Mouse (Mus musculus): ENCODE measurements around the gene Ccdc182.
A peak's percentile ranks its signal among the peaks of the same experiment; 100 is the strongest.

The Ccdc182 gene

GRCm38 (mm10) chr11:88293631-88294393, at the start of gene Ccdc182:
Gene Ccdc182, plus strand, starts transcription at chr11:88294058.
- H3K9me3 ChIP-seq (ENCODE audit: low read length): no peaks in the 10 kb centered on the region
- H3K36me3 ChIP-seq (ENCODE audit: insufficient read depth, low read length): no peaks in the 10 kb centered on the region
- TF ChIP-seq POU5F1 (IDR thresholded peaks at IDR 0.05; ENCODE audit: borderline replicate concordance, low read length) (no peak), CTCF (conservative IDR thresholded peaks at IDR 0.05; ENCODE audit: low read length) (peak; percentile 13; the same call in 1 of the 2 replicates), NANOG (IDR thresholded peaks at IDR 0.05; ENCODE audit: borderline replicate concordance, low read length) (no peak)
- peak within 1 kb of the TSS; percentile 76 for H3K4me3 ChIP-seq (replicated peaks; ENCODE audit: low read length)
- peaks cover 48% of the 10 kb centered on the region for H3K27me3 ChIP-seq (ENCODE audit: insufficient read depth, low read length)
- H3K4me1 ChIP-seq (replicated peaks; ENCODE audit: low read depth, low read length): peaks cover 20% of the 10 kb centered on the region

- H3K36me3 ChIP-seq (ENCODE audit: insufficient read depth, low read length): no peaks in the 10 kb centered on the region
- peaks cover 6% of the 10 kb centered on the region for H3K4me1 ChIP-seq (replicated peaks; ENCODE audit: low read depth, low read length)
- H3K4me3 ChIP-seq (replicated peaks; ENCODE audit: low read length): no peak overlapping the region
- peaks cover 23% of the 10 kb centered on the region for H3K27me3 ChIP-seq (ENCODE audit: insufficient read depth, low read length)
- TF ChIP-seq CTCF (conservative IDR thresholded peaks at IDR 0.05; ENCODE audit: low read length) (no peak), POU5F1 (IDR thresholded peaks at IDR 0.05; ENCODE audit: borderline replicate concordance, low read length) (no peak), NANOG (IDR thresholded peaks at IDR 0.05; ENCODE audit: borderline replicate concordance, low read length) (no peak)
- H3K9me3 ChIP-seq (ENCODE audit: low read length): no peaks in the 10 kb centered on the region
Observed at GRCm38 (mm10) chr11:88245581-88246170, 48.2 kb upstream of the Ccdc182 start.

- Histone ChIP-seq H3K4me1 (replicated peaks; ENCODE audit: low read depth, low read length) (peaks cover 17% of the 10 kb centered on the region), H3K27me3 (ENCODE audit: insufficient read depth, low read length) (peaks cover 39% of the 10 kb centered on the region), H3K4me3 (replicated peaks; ENCODE audit: low read length) (no peak overlapping the region), H3K36me3 (ENCODE audit: insufficient read depth, low read length) (no peaks in the 10 kb centered on the region), H3K9me3 (ENCODE audit: low read length) (no peaks in the 10 kb centered on the region)
- TF ChIP-seq NANOG (IDR thresholded peaks at IDR 0.05; ENCODE audit: borderline replicate concordance, low read length) (no peak), POU5F1 (IDR thresholded peaks at IDR 0.05; ENCODE audit: borderline replicate concordance, low read length) (no peak), CTCF (conservative IDR thresholded peaks at IDR 0.05; ENCODE audit: low read length) (no peak)
Observed at GRCm38 (mm10) chr11:88248636-88249035, 45.2 kb upstream of the Ccdc182 start.

GRCm38 (mm10) chr11:88250568-88250967, 43.3 kb upstream of the Ccdc182 start:
- no peak overlapping the region for H3K4me3 ChIP-seq (replicated peaks; ENCODE audit: low read length)
- no peaks in the 10 kb centered on the region for H3K9me3 ChIP-seq (ENCODE audit: low read length)
- H3K4me1 ChIP-seq (replicated peaks; ENCODE audit: low read depth, low read length): peaks cover 19% of the 10 kb centered on the region
- H3K36me3 ChIP-seq (ENCODE audit: insufficient read depth, low read length): no peaks in the 10 kb centered on the region
- peaks cover 42% of the 10 kb centered on the region for H3K27me3 ChIP-seq (ENCODE audit: insufficient read depth, low read length)
- TF ChIP-seq CTCF (conservative IDR thresholded peaks at IDR 0.05; ENCODE audit: low read length) (no peak), POU5F1 (IDR thresholded peaks at IDR 0.05; ENCODE audit: borderline replicate concordance, low read length) (no peak), NANOG (IDR thresholded peaks at IDR 0.05; ENCODE audit: borderline replicate concordance, low read length) (no peak)

GRCm38 (mm10) chr11:88251295-88251694, 42.6 kb upstream of the Ccdc182 start:
- Histone ChIP-seq H3K9me3 (ENCODE audit: low read length) (no peaks in the 10 kb centered on the region), H3K4me3 (replicated peaks; ENCODE audit: low read length) (no peak overlapping the region), H3K36me3 (ENCODE audit: insufficient read depth, low read length) (no peaks in the 10 kb centered on the region), H3K27me3 (ENCODE audit: insufficient read depth, low read length) (peaks cover 48% of the 10 kb centered on the region), H3K4me1 (replicated peaks; ENCODE audit: low read depth, low read length) (peaks cover 19% of the 10 kb centered on the region)
- no peak for TF ChIP-seq POU5F1 (IDR thresholded peaks at IDR 0.05; ENCODE audit: borderline replicate concordance, low read length)
- no peak for TF ChIP-seq CTCF (conservative IDR thresholded peaks at IDR 0.05; ENCODE audit: low read length)
- TF ChIP-seq NANOG (IDR thresholded peaks at IDR 0.05; ENCODE audit: borderline replicate concordance, low read length): no peak

- Histone ChIP-seq H3K4me3 (replicated peaks; ENCODE audit: low read length) (no peak overlapping the region), H3K27me3 (ENCODE audit: insufficient read depth, low read length) (peaks cover 46% of the 10 kb centered on the region), H3K9me3 (ENCODE audit: low read length) (no peaks in the 10 kb centered on the region), H3K36me3 (ENCODE audit: insufficient read depth, low read length) (no peaks in the 10 kb centered on the region), H3K4me1 (replicated peaks; ENCODE audit: low read depth, low read length) (peaks cover 19% of the 10 kb centered on the region)
- TF ChIP-seq CTCF (conservative IDR thresholded peaks at IDR 0.05; ENCODE audit: low read length): peak; percentile 93
- TF ChIP-seq POU5F1 (IDR thresholded peaks at IDR 0.05; ENCODE audit: borderline replicate concordance, low read length): no peak
Observed at GRCm38 (mm10) chr11:88251972-88252766, 41.7 kb upstream of the Ccdc182 start.

- no peaks in the 10 kb centered on the region for H3K36me3 ChIP-seq (ENCODE audit: insufficient read depth, low read length)
- H3K27me3 ChIP-seq (ENCODE audit: insufficient read depth, low read length): peaks cover 43% of the 10 kb centered on the region
- no peak for TF ChIP-seq POU5F1 (IDR thresholded peaks at IDR 0.05; ENCODE audit: borderline replicate concordance, low read length)
- no peak for TF ChIP-seq NANOG (IDR thresholded peaks at IDR 0.05; ENCODE audit: borderline replicate concordance, low read length)
- no peak for TF ChIP-seq CTCF (conservative IDR thresholded peaks at IDR 0.05; ENCODE audit: low read length)
- peaks cover 19% of the 10 kb centered on the region for H3K4me1 ChIP-seq (replicated peaks; ENCODE audit: low read depth, low read length)
- no peak overlapping the region for H3K4me3 ChIP-seq (replicated peaks; ENCODE audit: low read length)
- no peaks in the 10 kb centered on the region for H3K9me3 ChIP-seq (ENCODE audit: low read length)
Observed at GRCm38 (mm10) chr11:88252767-88253513, 40.9 kb upstream of the Ccdc182 start.
